Mouse (Mus musculus) ES-Bruce4 (cell line): ENCODE results near the gene Washc3. TPM values are rescaled to one million over a fixed set of nuclear protein-coding genes. Genes with fewer than 3 reads are reported as not detected.

Experiments
- H3K27ac ChIP-seq: 2 replicates; pipeline ENCODE4 v1.5.1; 2012; ENCODE audit warnings: low read length, inconsistent platforms; ENCODE audit not compliant: insufficient read depth
- H3K27me3 ChIP-seq: 2 replicates; pipeline ENCODE4 v1.6.1; 2012; ENCODE audit warnings: mild to moderate bottlenecking, low read length, inconsistent platforms; ENCODE audit not compliant: control insufficient read depth, poor library complexity, insufficient read depth, severe bottlenecking
- H3K36me3 ChIP-seq: 2 replicates; pipeline ENCODE4 v1.6.1; 2012; ENCODE audit warnings: inconsistent platforms, mild to moderate bottlenecking, low read length, moderate library complexity; ENCODE audit not compliant: control insufficient read depth, poor library complexity, insufficient read depth, severe bottlenecking
- H3K4me1 ChIP-seq: one replicate; pipeline ENCODE4 v1.8.1; 2011; ENCODE audit warnings: low read length; ENCODE audit not compliant: control insufficient read depth, insufficient read depth
- H3K4me3 ChIP-seq: 2 replicates; pipeline ENCODE4 v1.5.1; 2011; ENCODE audit warnings: low read depth, mild to moderate bottlenecking, low read length
- H3K9ac ChIP-seq: 2 replicates; pipeline ENCODE4 v1.6.1; 2012; ENCODE audit warnings: low read depth, mild to moderate bottlenecking, inconsistent platforms; ENCODE audit not compliant: poor library complexity, severe bottlenecking
- H3K9me3 ChIP-seq: replicated peaks from 2 replicates; pipeline ENCODE4 v1.6.1; 2012; ENCODE audit warnings: mild to moderate bottlenecking, low read length, inconsistent platforms; ENCODE audit not compliant: control insufficient read depth, poor library complexity, insufficient read depth, severe bottlenecking
- CTCF ChIP-seq: IDR thresholded peaks from one replicate; pipeline ENCODE4 v1.8.1; 2011; ENCODE audit warnings: low read depth, low read length
- EP300 ChIP-seq: IDR thresholded peaks from 2 replicates; pipeline ENCODE4 v1.6.1; 2011; ENCODE audit warnings: low read depth, low read length; ENCODE audit not compliant: insufficient read depth
- POLR2A ChIP-seq: IDR thresholded peaks from one replicate; pipeline ENCODE4 v1.8.1; 2011; ENCODE audit warnings: low read length; ENCODE audit not compliant: insufficient read depth
- polyA plus RNA-seq: library from polyadenylated mRNA; stranded (reverse); fragments of >200 nt; gene quantifications from 2 replicates; pipeline ENCODE4 v1.2.4, GENCODE M21; 2011; ENCODE audit warnings: low read depth; ENCODE audit not compliant: missing spikeins, insufficient read depth, insufficient read length

Washc3 gene
- polyA plus RNA-seq, 1 experiment = 60.8 TPM

GRCm38 (mm10) chr10:88232765-88233164, 31.9 kb downstream of the Washc3 start:
- no peaks in the 10 kb centered on the region for H3K27me3 ChIP-seq
- H3K9ac ChIP-seq = no peak overlapping the region
- H3K36me3 ChIP-seq = no peaks in the 10 kb centered on the region; the same call in 1 of the 2 replicates
- peaks cover 3% of the 10 kb centered on the region; the same call in 1 of the 2 replicates for H3K9me3 ChIP-seq
- no peak for TF ChIP-seq CTCF
- no peak for TF ChIP-seq POLR2A
- H3K4me1 ChIP-seq = no peaks in the 10 kb centered on the region
- no peak overlapping the region for H3K4me3 ChIP-seq
- H3K27ac ChIP-seq = no peak overlapping the region

GRCm38 (mm10) chr10:88244681-88245080, 43.8 kb downstream of the Washc3 start:
- TF ChIP-seq EP300 = no peak
- TF ChIP-seq CTCF = no peak
- TF ChIP-seq POLR2A = no peak
- no peaks in the 10 kb centered on the region for H3K4me1 ChIP-seq
- H3K27ac ChIP-seq = no peak overlapping the region
- H3K36me3 ChIP-seq = no peaks in the 10 kb centered on the region
- no peaks in the 10 kb centered on the region for H3K9me3 ChIP-seq
- H3K9ac ChIP-seq = no peak overlapping the region
- no peak overlapping the region for H3K4me3 ChIP-seq
- H3K27me3 ChIP-seq = no peaks in the 10 kb centered on the region

- Histone ChIP-seq H3K4me3 (no peak overlapping the region), H3K27ac (no peak overlapping the region), H3K36me3 (no peaks in the 10 kb centered on the region), H3K9ac (no peak overlapping the region), H3K27me3 (no peaks in the 10 kb centered on the region), H3K4me1 (no peaks in the 10 kb centered on the region), H3K9me3 (no peaks in the 10 kb centered on the region)
- no peak for TF ChIP-seq CTCF
- TF ChIP-seq EP300 = no peak
- no peak for TF ChIP-seq POLR2A
These were observed 49.4 kb downstream of the Washc3 start for GRCm38 (mm10) chr10:88250300-88250699.

GRCm38 (mm10) chr10:88252121-88252862, 51.4 kb downstream of the Washc3 start:
- H3K9me3 ChIP-seq = no peaks in the 10 kb centered on the region
- TF ChIP-seq POLR2A = no peak
- no peak overlapping the region for H3K27ac ChIP-seq
- no peaks in the 10 kb centered on the region for H3K4me1 ChIP-seq
- H3K27me3 ChIP-seq = no peaks in the 10 kb centered on the region
- H3K36me3 ChIP-seq = no peaks in the 10 kb centered on the region
- no peak overlapping the region for H3K4me3 ChIP-seq
- no peak overlapping the region for H3K9ac ChIP-seq

- no peak overlapping the region for H3K27ac ChIP-seq
- no peak overlapping the region for H3K9ac ChIP-seq
- no peak overlapping the region for H3K4me3 ChIP-seq
- H3K4me1 ChIP-seq = no peaks in the 10 kb centered on the region
- no peaks in the 10 kb centered on the region for H3K36me3 ChIP-seq
- H3K27me3 ChIP-seq = no peaks in the 10 kb centered on the region
- TF ChIP-seq EP300 = no peak
- no peak for TF ChIP-seq POLR2A
- no peak for TF ChIP-seq CTCF
- no peaks in the 10 kb centered on the region for H3K9me3 ChIP-seq
These were observed 54.7 kb downstream of the Washc3 start for GRCm38 (mm10) chr10:88255556-88255955.

- Histone ChIP-seq H3K4me1 (no peaks in the 10 kb centered on the region), H3K36me3 (no peaks in the 10 kb centered on the region), H3K27me3 (no peaks in the 10 kb centered on the region), H3K9ac (no peak overlapping the region), H3K27ac (no peak overlapping the region), H3K4me3 (no peak overlapping the region), H3K9me3 (no peaks in the 10 kb centered on the region)
- TF ChIP-seq POLR2A (no peak), CTCF (no peak), EP300 (no peak)
These were observed 59.4 kb downstream of the Washc3 start for GRCm38 (mm10) chr10:88260309-88260708.
